Mouse (Mus musculus) testis, adult 2 months (tissue): ENCODE measurements at regions not wholly inside any gene's neighbourhood (a gene's known extent, or its start where the extent isn't known, plus 50 kb on each side); places are given as distances from the start of the nearest gene placed in this dataset.

Experiments
- CTCF ChIP-seq: fragments of 200-500 bp; IDR thresholded peaks from 2 replicates; pipeline ENCODE4 v1.5.1; 2012; ENCODE audit warnings: low read depth, mild to moderate bottlenecking, inconsistent platforms, low read length, moderate library complexity; ENCODE audit not compliant: control insufficient read depth, insufficient read depth, insufficient replicate concordance
- POLR2A ChIP-seq: fragments of 200-500 bp; IDR thresholded peaks from 2 replicates; pipeline ENCODE4 v1.6.1; 2012; ENCODE audit warnings: low read depth, mild to moderate bottlenecking, inconsistent platforms, low read length, moderate library complexity; ENCODE audit not compliant: control insufficient read depth

- no peak for TF ChIP-seq POLR2A
- TF ChIP-seq CTCF: no peak
These were observed 74.0 kb upstream of the Cxxc4 start for GRCm38 (mm10) chr3:134162288-134162687.
